Mouse (Mus musculus) MEL (cell line): Measurements from ENCODE around the gene Col18a1. TPM values are rescaled to one million over a fixed set of nuclear protein-coding genes. Genes with fewer than 3 reads are reported as not detected.

Experiments
- DNase-seq: peaks from one replicate; pipeline ENCODE4 v3.0.0; 2011; ENCODE audit warnings: low read depth, low spot score
- H3K27ac ChIP-seq: 2 replicates; pipeline ENCODE4 v1.5.1; 2012; ENCODE audit warnings: low read depth, mild to moderate bottlenecking, control low read depth, low read length, moderate library complexity; ENCODE audit not compliant: control insufficient read depth
- H3K27me3 ChIP-seq, 2 experiments: fragments of 150-350 bp in 1 of 2; sonication (generic) in 1 of 2; 2 replicates each; pipeline ENCODE4 v1.6.1; 2012; ENCODE audit warnings: low read length in 2 of 2, mild to moderate bottlenecking in 2 of 2, improper control_type of control experiment in 1 of 2, moderate library complexity in 1 of 2; ENCODE audit not compliant: insufficient read depth in 2 of 2, control insufficient read depth in 1 of 2
- H3K36me3 ChIP-seq, 2 experiments: 2 replicates each; pipeline ENCODE4 v1.6.1; 2012 to 2014; ENCODE audit warnings: low read length in 2 of 2, improper control_type of control experiment in 1 of 2, inconsistent platforms in 1 of 2, mild to moderate bottlenecking in 1 of 2; ENCODE audit not compliant: insufficient read depth in 2 of 2, control insufficient read depth in 1 of 2
- H3K4me1 ChIP-seq, 2 experiments: fragments of 150-350 bp in 1 of 2; sonication (generic) in 1 of 2; 2 replicates each; pipeline ENCODE4 v1.6.1; 2012; ENCODE audit warnings: low read length in 2 of 2, improper control_type of control experiment in 1 of 2, mild to moderate bottlenecking in 1 of 2; ENCODE audit not compliant: insufficient read depth in 2 of 2, control insufficient read depth in 1 of 2
- H3K4me3 ChIP-seq, 2 experiments: fragments of 150-350 bp in 1 of 2; sonication (generic) in 1 of 2; 2 replicates each; pipeline ENCODE4 v1.5.1; 2012; ENCODE audit warnings: low read depth in 2 of 2, low read length in 2 of 2, mild to moderate bottlenecking in 2 of 2, moderate library complexity in 2 of 2, control low read depth in 1 of 2, improper control_type of control experiment in 1 of 2; ENCODE audit not compliant: control insufficient read depth in 1 of 2, insufficient read depth in 1 of 2
- H3K79me2 ChIP-seq: 2 replicates; pipeline ENCODE4 v1.6.1; 2012; ENCODE audit warnings: mild to moderate bottlenecking, low read length, moderate library complexity; ENCODE audit not compliant: control insufficient read depth, poor library complexity, insufficient read depth
- H3K9ac ChIP-seq: 2 replicates; pipeline ENCODE4 v1.6.1; 2012; ENCODE audit warnings: low read depth, mild to moderate bottlenecking, control low read depth, low read length, moderate library complexity; ENCODE audit not compliant: control insufficient read depth, poor library complexity, severe bottlenecking
- H3K9me3 ChIP-seq: fragments of 150-350 bp; sonication (generic); replicated peaks from 2 replicates; pipeline ENCODE4 v1.6.1; 2012; ENCODE audit warnings: mild to moderate bottlenecking, low read length, improper control_type of control experiment, moderate library complexity; ENCODE audit not compliant: insufficient read depth
- CTCF ChIP-seq, 3 experiments: IDR thresholded peaks in 2 of 3; conservative IDR thresholded peaks in 1 of 3; 2 replicates each; pipeline ENCODE4 v1.5.1; 2011 to 2012; ENCODE audit warnings: low read length in 3 of 3, low read depth in 2 of 3, mild to moderate bottlenecking in 2 of 3, improper control_type of control experiment in 1 of 3, inconsistent platforms in 1 of 3, mixed read lengths in 1 of 3, moderate library complexity in 1 of 3; ENCODE audit not compliant: control insufficient read depth in 1 of 3, insufficient read depth in 1 of 3, poor library complexity in 1 of 3, severe bottlenecking in 1 of 3
- ELF1 ChIP-seq: IDR thresholded peaks from 2 replicates; pipeline ENCODE4 v1.6.1; 2014; ENCODE audit warnings: low read depth, mild to moderate bottlenecking, inconsistent platforms, low read length, improper control_type of control experiment, moderate library complexity
- EP300 ChIP-seq, 2 experiments: IDR thresholded peaks; 2 replicates each; pipeline ENCODE4 v1.6.1; 2011; ENCODE audit warnings: improper control_type of control experiment in 2 of 2, low read length in 2 of 2, low read depth in 1 of 2, mild to moderate bottlenecking in 1 of 2
- GATA1 ChIP-seq: IDR thresholded peaks from 2 replicates; pipeline ENCODE4 v1.6.1; 2011; ENCODE audit warnings: low read depth, low read length, improper control_type of control experiment
- HCFC1 ChIP-seq: IDR thresholded peaks from 2 replicates; pipeline ENCODE4 v1.6.1; 2012; ENCODE audit warnings: low read depth, mild to moderate bottlenecking, inconsistent platforms, low read length, improper control_type of control experiment, moderate library complexity
- MAX ChIP-seq: IDR thresholded peaks from 2 replicates; pipeline ENCODE4 v1.6.1; 2011; ENCODE audit warnings: low read length, improper control_type of control experiment
- MYB ChIP-seq: IDR thresholded peaks from 2 replicates; pipeline ENCODE4 v1.6.1; 2011; ENCODE audit warnings: mild to moderate bottlenecking, low read depth, low read length, improper control_type of control experiment
- MYC ChIP-seq: IDR thresholded peaks from 2 replicates; pipeline ENCODE4 v1.6.1; 2011; ENCODE audit warnings: low read depth, mild to moderate bottlenecking, low read length, improper control_type of control experiment, moderate library complexity
- RAD21 ChIP-seq: IDR thresholded peaks from 2 replicates; pipeline ENCODE4 v1.6.1; 2011; ENCODE audit warnings: mild to moderate bottlenecking, low read depth, low read length, improper control_type of control experiment
- RCOR1 ChIP-seq: IDR thresholded peaks from 2 replicates; pipeline ENCODE4 v1.6.1; 2012; ENCODE audit warnings: low read depth, mild to moderate bottlenecking, inconsistent platforms, low read length, improper control_type of control experiment
- SMC3 ChIP-seq: IDR thresholded peaks from 2 replicates; pipeline ENCODE4 v1.6.1; 2011; ENCODE audit warnings: low read depth, low read length, improper control_type of control experiment
- TCF12 ChIP-seq: IDR thresholded peaks from 2 replicates; pipeline ENCODE4 v1.6.1; 2014; ENCODE audit warnings: low read depth, mild to moderate bottlenecking, inconsistent platforms, low read length, improper control_type of control experiment, moderate library complexity
- USF1 ChIP-seq: IDR thresholded peaks from 2 replicates; pipeline ENCODE4 v1.6.1; 2014; ENCODE audit warnings: low read depth, mild to moderate bottlenecking, inconsistent platforms, low read length, improper control_type of control experiment, moderate library complexity
- ZC3H11A ChIP-seq: IDR thresholded peaks from 2 replicates; pipeline ENCODE4 v1.6.1; 2012; ENCODE audit warnings: low read depth, mild to moderate bottlenecking, inconsistent platforms, low read length, improper control_type of control experiment
- polyA plus RNA-seq, 2 experiments: library from polyadenylated mRNA; stranded (reverse) in 1 of 2; unstranded in 1 of 2; fragments of >175 nt in 1 of 2; fragments of >200 nt in 1 of 2; gene quantifications; 2 replicates each; pipeline versions ENCODE4 v1.2.1 to v1.2.4; 2012; ENCODE audit warnings: low replicate concordance in 2 of 2, low read depth in 1 of 2; ENCODE audit not compliant: insufficient read length in 2 of 2, insufficient read depth in 1 of 2, missing spikeins in 1 of 2
- total RNA-seq: library from RNA; depleted of rRNA; stranded (reverse); fragments of 300-350 nt; gene quantifications from 2 replicates; pipeline ENCODE4 v1.2.3, GENCODE M21; 2012

Col18a1 gene
- total and polyA plus RNA-seq, 3 experiments = 0.46 to 1.3 TPM; not detected in 1

DNA sequence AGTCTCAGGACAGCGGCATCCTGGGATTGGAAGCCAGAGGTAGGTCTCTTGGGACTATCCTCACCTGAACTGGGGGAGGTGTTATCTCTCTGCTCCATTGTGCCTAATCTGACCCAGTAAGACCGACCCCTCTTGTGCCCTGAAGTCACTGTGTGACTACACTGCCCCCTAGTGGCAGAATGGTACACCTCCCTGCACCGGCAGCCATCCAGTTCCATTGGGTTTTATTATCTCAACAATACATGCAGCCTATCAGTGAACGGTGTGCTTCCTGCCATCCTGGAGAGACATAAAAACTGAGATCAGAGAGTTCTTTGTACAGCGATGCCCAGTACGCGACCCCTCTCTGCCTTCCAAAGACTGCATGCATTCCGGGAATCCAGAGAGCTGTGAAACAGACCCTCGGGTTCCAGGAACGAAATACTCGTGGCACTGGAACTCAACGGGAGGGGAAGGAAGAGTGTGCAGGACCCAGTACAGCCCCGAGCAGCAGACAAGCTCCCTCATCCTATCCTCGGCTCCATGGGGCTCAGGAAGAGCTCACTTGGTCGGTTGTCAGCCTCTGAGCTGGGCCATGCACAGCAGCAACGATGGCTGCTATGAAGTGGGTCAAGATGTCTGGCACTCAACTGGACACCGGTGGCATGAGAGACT, 144.8 kb downstream of the Col18a1 start:
- peak; percentile 86 for DNase-seq
- Histone ChIP-seq H3K4me3 (no peak overlapping the region), H3K9me3 (no peaks in the 10 kb centered on the region), H3K9ac (no peak overlapping the region), H3K4me1 (peaks cover 0 to 4% of the 10 kb centered on the region in 2 experiments; a peak in 2 of 4 replicates), H3K79me2 (no peaks in the 10 kb centered on the region), H3K27ac (no peak overlapping the region), H3K27me3 (peaks cover 3 to 7% of the 10 kb centered on the region in 2 experiments; a peak in 3 of 4 replicates), H3K36me3 (no peaks in the 10 kb centered on the region)
- TF ChIP-seq RAD21 (peak; percentile 93), ELF1 (0 out of 2 replicates have a peak, but pooled peaks have one; percentile 13), ZC3H11A (peak; percentile 67), MYC (no peak), USF1 (no peak), TCF12 (peak; percentile 71; the same call in 1 of the 2 replicates), MAX (no peak), GATA1 (peak; percentile 68), EP300 (IDR thresholded peaks at IDR 0.05; ENCODE audit: low read depth in 1 of 2, low read length in 2 of 2) (peak; percentile 54 to 62), CTCF (IDR thresholded peaks at IDR 0.05 in 2 of 3, conservative IDR thresholded peaks at IDR 0.05 in 1 of 3; ENCODE audit: control insufficient read depth in 1 of 3, insufficient read depth in 1 of 3, low read depth in 2 of 3, low read length in 3 of 3, poor library complexity in 1 of 3, severe bottlenecking in 1 of 3) (peak; percentile 94 to 97 (median 96)), SMC3 (peak; percentile 95), RCOR1 (peak; percentile 58; the same call in 1 of the 2 replicates)

DNA sequence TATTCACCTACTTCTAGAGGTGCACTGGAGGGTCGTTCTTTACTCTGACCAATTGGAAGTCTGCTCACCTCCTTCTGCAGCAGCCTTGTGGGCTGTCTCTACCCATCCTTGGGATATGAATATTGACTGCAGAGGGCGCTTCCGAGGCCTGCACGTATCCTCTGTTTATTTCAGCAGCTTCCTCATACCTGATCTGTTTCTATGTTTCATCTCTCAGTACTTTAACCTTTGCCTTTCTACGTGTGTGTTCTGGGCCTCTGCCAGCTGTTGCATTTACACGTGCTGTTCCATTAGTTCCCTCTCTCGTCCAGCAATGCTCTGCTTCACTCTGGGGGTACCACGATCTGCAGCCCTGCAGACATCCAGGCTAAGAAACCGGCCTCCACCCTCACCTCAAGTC, 148.7 kb downstream of the Col18a1 start:
- Histone ChIP-seq H3K4me1 (peaks cover 0 to 4% of the 10 kb centered on the region in 2 experiments; a peak in 2 of 4 replicates), H3K27me3 (peaks cover 3 to 8% of the 10 kb centered on the region in 2 experiments; a peak in 3 of 4 replicates), H3K36me3 (no peaks in the 10 kb centered on the region), H3K9me3 (no peaks in the 10 kb centered on the region), H3K27ac (no peak overlapping the region), H3K9ac (no peak overlapping the region), H3K4me3 (no peak overlapping the region), H3K79me2 (no peaks in the 10 kb centered on the region)
- no peak for TF ChIP-seq EP300 (IDR thresholded peaks at IDR 0.05; ENCODE audit: low read depth in 1 of 2, low read length in 2 of 2)
- peak in 1 of 3 experiments; percentile 27; a peak in 2 of 6 replicates for TF ChIP-seq CTCF (IDR thresholded peaks at IDR 0.05 in 2 of 3, conservative IDR thresholded peaks at IDR 0.05 in 1 of 3; ENCODE audit: control insufficient read depth in 1 of 3, insufficient read depth in 1 of 3, low read depth in 2 of 3, low read length in 3 of 3, poor library complexity in 1 of 3, severe bottlenecking in 1 of 3)
- no peak for DNase-seq

DNA sequence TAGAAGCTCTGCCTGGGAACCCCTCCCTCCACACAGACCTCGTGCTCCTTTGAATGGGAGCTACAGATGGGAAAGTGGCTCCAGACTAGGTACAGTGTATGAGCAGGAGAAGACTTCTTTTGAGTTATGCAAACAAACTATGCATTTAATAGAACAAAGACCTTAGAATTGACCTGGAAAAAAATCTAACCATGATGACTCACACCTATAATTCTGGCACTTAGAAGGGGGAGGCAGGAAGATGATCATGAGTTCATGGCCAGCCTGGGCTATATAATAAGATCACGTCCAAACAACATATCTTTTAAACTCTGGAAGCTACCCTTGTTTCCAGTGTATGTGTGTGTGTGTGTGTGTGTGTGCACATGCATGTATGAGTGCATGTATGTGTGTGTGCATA, 149.3 kb downstream of the Col18a1 start:
- no peaks in the 10 kb centered on the region for H3K9me3 ChIP-seq
- no peaks in the 10 kb centered on the region for H3K79me2 ChIP-seq
- no peak overlapping the region for H3K27ac ChIP-seq
- H3K4me1 ChIP-seq = peaks cover 0 to 4% of the 10 kb centered on the region in 2 experiments; a peak in 2 of 4 replicates
- H3K36me3 ChIP-seq = no peaks in the 10 kb centered on the region
- H3K4me3 ChIP-seq = no peak overlapping the region
- no peak for DNase-seq
- H3K27me3 ChIP-seq = peaks cover 3 to 8% of the 10 kb centered on the region in 2 experiments; a peak in 3 of 4 replicates
- no peak overlapping the region for H3K9ac ChIP-seq
- TF ChIP-seq HCFC1 (no peak), MAX (no peak), MYB (no peak)
